Mouse (Mus musculus) megakaryocyte, embryonic 14.5 days (primary cell): ENCODE results near the gene Ccnl1.

Source experiments
- FLI1 ChIP-seq: IDR thresholded peaks from 2 replicates; pipeline ENCODE4 v1.6.1; 2012; ENCODE audit warnings: low read length, inconsistent platforms, mixed read lengths
- GATA1 ChIP-seq: IDR thresholded peaks from 3 replicates; pipeline ENCODE4 v1.6.1; 2012; ENCODE audit warnings: mixed read lengths, low read length, inconsistent platforms, borderline replicate concordance

DNA sequence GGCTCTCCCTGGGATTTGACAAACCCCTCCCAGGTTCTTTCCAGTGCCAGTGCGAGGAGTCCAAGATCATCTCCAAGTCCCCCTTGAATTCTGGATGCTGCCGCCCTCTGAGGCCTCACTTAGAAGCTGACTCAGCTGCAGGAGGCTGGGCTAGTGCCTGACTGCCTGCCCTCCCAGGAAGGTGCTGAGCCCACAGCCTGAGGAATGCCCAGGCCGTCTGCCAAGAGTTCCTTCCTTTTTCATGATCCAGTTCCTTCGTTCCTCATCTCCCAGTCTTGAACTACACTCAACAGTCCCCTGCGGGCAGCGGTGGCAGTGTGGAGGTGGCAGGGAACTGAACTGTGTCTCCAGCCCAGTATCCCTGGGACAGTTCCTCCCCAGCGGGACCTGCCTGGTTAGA lies 30.4 kb downstream of the Ccnl1 start:
- TF ChIP-seq GATA1, result no peak
- TF ChIP-seq FLI1, result no peak
